Mouse (Mus musculus) erythroblast, embryonic 14.5 days (primary cell): Measurements from ENCODE around the gene Tc2n.

Experiments used
- GATA1 ChIP-seq: IDR thresholded peaks from 2 replicates; pipeline ENCODE4 v1.6.1; 2012; ENCODE audit warnings: low read length, inconsistent platforms, mixed read lengths
- TAL1 ChIP-seq: IDR thresholded peaks from 3 replicates; pipeline ENCODE4 v1.6.1; 2012; ENCODE audit warnings: low read length, inconsistent platforms, mixed read lengths

- no peak for TF ChIP-seq GATA1
- no peak for TF ChIP-seq TAL1
These were observed 19.1 kb downstream of the Tc2n start for GRCm38 (mm10) chr12:101699176-101699575.
